Mouse (Mus musculus) liver, embryonic 16.5 days (tissue): Measurements from ENCODE around the gene Dlk2. TPM values are rescaled to one million over a fixed set of nuclear protein-coding genes. Genes with fewer than 3 reads are reported as not detected.

Experiments
- ATAC-seq: fragments of 200-750 bp; cut with Nextera tagmentation; 2 replicates; pipeline ENCODE4 v1.8.0; 2017; ENCODE audit warnings: low read depth, mild to moderate bottlenecking, moderate number of reproducible peaks, moderate library complexity
- H3K27ac ChIP-seq: fragments of 300-500 bp; sonication (generic); 2 replicates; pipeline ENCODE4 v1.5.1; 2014; ENCODE audit warnings: mild to moderate bottlenecking, low read length
- H3K27me3 ChIP-seq: fragments of 300-500 bp; sonication (generic); 2 replicates; pipeline ENCODE4 v1.6.1; 2014; ENCODE audit warnings: low read depth, low read length, mixed read lengths; ENCODE audit not compliant: control insufficient read depth, insufficient read depth
- H3K36me3 ChIP-seq: fragments of 300-500 bp; sonication (generic); 2 replicates; pipeline ENCODE4 v1.6.1; 2014; ENCODE audit warnings: mild to moderate bottlenecking; ENCODE audit not compliant: control insufficient read depth, insufficient read depth
- H3K4me1 ChIP-seq: fragments of 300-500 bp; sonication (generic); 2 replicates; pipeline ENCODE4 v1.6.1; 2014; ENCODE audit warnings: low read depth, low read length, mixed read lengths; ENCODE audit not compliant: control insufficient read depth
- H3K4me2 ChIP-seq: fragments of 300-500 bp; sonication (generic); 2 replicates; pipeline ENCODE4 v1.6.1; 2014; ENCODE audit warnings: low read depth, low read length, mixed read lengths
- H3K4me3 ChIP-seq: fragments of 300-500 bp; sonication (generic); 2 replicates; pipeline ENCODE4 v1.5.1; 2014; ENCODE audit warnings: low read depth, mild to moderate bottlenecking, low read length
- H3K9ac ChIP-seq: fragments of 300-500 bp; sonication (generic); 2 replicates; pipeline ENCODE4 v1.6.1; 2014; ENCODE audit warnings: low read depth, low read length
- H3K9me3 ChIP-seq: fragments of 300-500 bp; sonication (generic); replicated peaks from 2 replicates; pipeline ENCODE4 v1.6.1; 2016; ENCODE audit warnings: low read length; ENCODE audit not compliant: control insufficient read depth
- WGBS: fragments of 180-500 bp; shearing (Covaris S2); extraction: QIAGEN DNeasy Blood & Tissue Kit; methylation state at CpG from one replicate; pipeline ENCODE4 v1.1.7; 2014; ENCODE audit not compliant: insufficient replicate concordance; 5-methylcytosine and 5-hydroxymethylcytosine counted together
- polyA plus RNA-seq: library from polyadenylated mRNA; unstranded; fragments of >200 nt; fragmentation: Nextera tagmentation; extraction: Ambion mirVana; gene quantifications from 2 replicates; pipeline ENCODE4 v1.2.1, GENCODE M21; 2015

The Dlk2 gene
- polyA plus RNA-seq, 1 experiment from 2014 or later: 0.06 TPM

GRCm38 (mm10) chr17:46269771-46270534 lies 27.3 kb upstream of the Dlk2 start:
- Histone ChIP-seq H3K27ac (no peak overlapping the region), H3K9me3 (no peaks in the 10 kb centered on the region), H3K9ac (no peak overlapping the region), H3K4me3 (no peak overlapping the region), H3K27me3 (no peaks in the 10 kb centered on the region), H3K36me3 (no peaks in the 10 kb centered on the region; the same call in 1 of the 2 replicates), H3K4me2 (no peak overlapping the region), H3K4me1 (no peaks in the 10 kb centered on the region; the same call in 1 of the 2 replicates)
- no peak for ATAC-seq
- 80% methylated on average over 19 of the region's 19 CpGs for WGBS

GRCm38 (mm10) chr17:46272058-46272457 lies 25.2 kb upstream of the Dlk2 start:
- Histone ChIP-seq H3K4me3 (no peak overlapping the region), H3K27ac (no peak overlapping the region), H3K36me3 (no peaks in the 10 kb centered on the region; the same call in 1 of the 2 replicates), H3K27me3 (no peaks in the 10 kb centered on the region), H3K4me2 (no peak overlapping the region), H3K9me3 (no peaks in the 10 kb centered on the region), H3K4me1 (no peaks in the 10 kb centered on the region), H3K9ac (no peak overlapping the region)
- no peak for ATAC-seq
- WGBS: 80% methylated on average over 2 of the region's 2 CpGs

GRCm38 (mm10) chr17:46272675-46273074 lies 24.5 kb upstream of the Dlk2 start:
- H3K4me3 ChIP-seq: no peak overlapping the region
- no peaks in the 10 kb centered on the region for H3K9me3 ChIP-seq
- no peak for ATAC-seq
- H3K27ac ChIP-seq: no peak overlapping the region
- WGBS: 69% methylated on average over 5 of the region's 5 CpGs
- no peak overlapping the region for H3K4me2 ChIP-seq
- no peaks in the 10 kb centered on the region; the same call in 1 of the 2 replicates for H3K36me3 ChIP-seq
- H3K4me1 ChIP-seq: no peaks in the 10 kb centered on the region
- no peak overlapping the region for H3K9ac ChIP-seq
- H3K27me3 ChIP-seq: no peaks in the 10 kb centered on the region

GRCm38 (mm10) chr17:46273803-46274236 lies 23.4 kb upstream of the Dlk2 start:
- Histone ChIP-seq H3K36me3 (no peaks in the 10 kb centered on the region; the same call in 1 of the 2 replicates), H3K9me3 (no peaks in the 10 kb centered on the region), H3K9ac (no peak overlapping the region), H3K4me2 (no peak overlapping the region), H3K4me3 (no peak overlapping the region), H3K27ac (no peak overlapping the region), H3K27me3 (no peaks in the 10 kb centered on the region), H3K4me1 (no peaks in the 10 kb centered on the region)
- WGBS: 62% methylated on average over 1 of the region's 1 CpGs
- no peak for ATAC-seq

- Histone ChIP-seq H3K9ac (no peak overlapping the region), H3K27me3 (no peaks in the 10 kb centered on the region), H3K9me3 (no peaks in the 10 kb centered on the region), H3K4me3 (no peak overlapping the region), H3K4me2 (no peak overlapping the region), H3K27ac (no peak overlapping the region), H3K4me1 (no peaks in the 10 kb centered on the region), H3K36me3 (peaks cover 4% of the 10 kb centered on the region; the same call in 1 of the 2 replicates)
- WGBS: 79% methylated on average over 6 of the region's 6 CpGs
- ATAC-seq: no peak
Measured at GRCm38 (mm10) chr17:46274465-46274864, 22.8 kb upstream of the Dlk2 start.

- no peak for ATAC-seq
- no peaks in the 10 kb centered on the region for H3K9me3 ChIP-seq
- no peak overlapping the region for H3K4me2 ChIP-seq
- no peaks in the 10 kb centered on the region for H3K4me1 ChIP-seq
- 80% methylated on average over 6 of the region's 6 CpGs for WGBS
- no peak overlapping the region for H3K27ac ChIP-seq
- H3K27me3 ChIP-seq: no peaks in the 10 kb centered on the region
- H3K4me3 ChIP-seq: no peak overlapping the region
- H3K36me3 ChIP-seq: peaks cover 4% of the 10 kb centered on the region; the same call in 1 of the 2 replicates
- no peak overlapping the region for H3K9ac ChIP-seq
Measured at GRCm38 (mm10) chr17:46275034-46275433, 22.2 kb upstream of the Dlk2 start.

- ATAC-seq: no peak
- no peak overlapping the region for H3K9ac ChIP-seq
- no peaks in the 10 kb centered on the region for H3K27me3 ChIP-seq
- 66% methylated on average over 10 of the region's 10 CpGs for WGBS
- H3K4me1 ChIP-seq: no peaks in the 10 kb centered on the region
- H3K4me3 ChIP-seq: no peak overlapping the region
- H3K36me3 ChIP-seq: peaks cover 4% of the 10 kb centered on the region; the same call in 1 of the 2 replicates
- H3K9me3 ChIP-seq: no peaks in the 10 kb centered on the region
- H3K4me2 ChIP-seq: no peak overlapping the region
- no peak overlapping the region for H3K27ac ChIP-seq
Measured at GRCm38 (mm10) chr17:46275506-46275905, 21.7 kb upstream of the Dlk2 start.

- peaks cover 10% of the 10 kb centered on the region for H3K4me1 ChIP-seq
- no peaks in the 10 kb centered on the region for H3K9me3 ChIP-seq
- H3K27me3 ChIP-seq: no peaks in the 10 kb centered on the region
- peaks cover 4% of the 10 kb centered on the region; the same call in 1 of the 2 replicates for H3K36me3 ChIP-seq
- ATAC-seq: no peak
- H3K4me3 ChIP-seq: no peak overlapping the region
- no peak overlapping the region for H3K27ac ChIP-seq
- H3K9ac ChIP-seq: no peak overlapping the region
- no peak overlapping the region for H3K4me2 ChIP-seq
- 76% methylated on average over 4 of the region's 4 CpGs for WGBS
Measured at GRCm38 (mm10) chr17:46277586-46277985, 19.6 kb upstream of the Dlk2 start.

GRCm38 (mm10) chr17:46278011-46278765 lies 19.0 kb upstream of the Dlk2 start:
- WGBS: 80% methylated on average over 12 of the region's 12 CpGs
- H3K4me3 ChIP-seq: no peak overlapping the region
- no peak overlapping the region for H3K9ac ChIP-seq
- no peak for ATAC-seq
- peaks cover 4% of the 10 kb centered on the region; the same call in 1 of the 2 replicates for H3K36me3 ChIP-seq
- H3K27me3 ChIP-seq: no peaks in the 10 kb centered on the region
- no peaks in the 10 kb centered on the region for H3K9me3 ChIP-seq
- H3K27ac ChIP-seq: no peak overlapping the region
- peaks cover 13% of the 10 kb centered on the region for H3K4me1 ChIP-seq
- no peak overlapping the region for H3K4me2 ChIP-seq
